Mouse (Mus musculus) adrenal gland, adult 8-10 months (tissue): Measurements from ENCODE around the gene Ddx39. TPM values are rescaled to one million over a fixed set of nuclear protein-coding genes. Genes with fewer than 3 reads are reported as not detected.

Experiments
- DNase-seq: peaks from one replicate; pipeline ENCODE4 v3.0.0; 2022
- microRNA-seq, 2 experiments: library from miRNA; unstranded; fragments of <30 nt; microRNA quantifications; one replicate each; pipeline ENCODE4 v1.2.0; 2022
- total RNA-seq, 4 experiments: library from RNA; stranded (reverse); gene quantifications; 2 replicates each; pipeline ENCODE4 v1.2.4; 2022

The Ddx39 gene
- total RNA-seq, 4 experiments from 2014 or later = 15.4 to 28.6 (median 20.7) TPM

- no peak for DNase-seq
These were observed 55.7 kb downstream of the Ddx39 start for GRCm38 (mm10) chr8:83770669-83771068.

- no peak for DNase-seq
These were observed 56.8 kb downstream of the Ddx39 start for GRCm38 (mm10) chr8:83771791-83772190.

- peak; percentile 64 for DNase-seq
These were observed 57.9 kb downstream of the Ddx39 start for GRCm38 (mm10) chr8:83772701-83773451.

DNA sequence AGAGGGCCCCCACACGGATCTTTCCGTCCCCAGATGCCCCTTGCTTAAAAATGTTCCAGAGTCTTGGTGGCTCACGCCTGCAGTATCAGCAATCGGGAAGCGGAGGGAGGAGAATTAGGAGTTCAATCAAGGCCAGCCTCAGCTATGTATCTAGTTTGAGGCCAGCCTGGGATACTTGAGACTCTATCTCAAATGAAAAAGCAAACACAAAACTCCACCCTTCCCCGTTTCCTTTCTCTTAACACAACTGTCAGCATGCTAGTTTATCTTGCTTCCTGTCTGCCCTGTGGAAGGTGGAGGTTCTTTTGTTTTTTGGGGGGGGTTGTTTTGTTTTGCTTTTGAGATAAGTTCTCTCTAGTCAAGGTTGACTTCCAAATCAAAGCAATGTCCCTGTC is 58.5 kb downstream of the Ddx39 start:
- no peak for DNase-seq

DNA sequence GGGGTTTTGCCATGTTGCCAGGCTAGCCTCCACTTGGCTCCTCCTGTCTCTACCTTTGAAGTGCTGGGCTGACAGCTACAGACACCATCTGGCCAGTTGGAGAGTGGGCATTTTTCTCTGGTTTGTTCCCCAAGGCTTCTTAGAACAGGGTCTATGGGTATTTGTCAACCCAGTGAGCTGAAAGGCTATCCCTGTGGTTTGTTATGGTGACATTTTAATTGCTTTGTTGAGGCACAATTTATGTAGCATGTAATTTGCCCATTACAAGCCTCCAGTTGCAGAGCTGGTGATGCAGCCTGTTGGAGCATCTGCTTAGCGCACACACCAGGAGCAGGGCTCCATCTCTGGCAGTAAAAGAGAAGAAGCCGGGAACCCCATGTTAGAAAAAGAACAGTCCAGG is 59.2 kb downstream of the Ddx39 start:
- no peak for DNase-seq

Small RNAs within 50 kb of the gene (microRNA-seq; reads per million reads assigned to microRNA genes)
- 0 reads per million in 2 experiments for gene Mir1668

Other genes with a start within 250 kb of the Ddx39 start
- gene Olfr370, start 179.4 kb upstream of the Ddx39 start, total RNA-seq = not detected
- 100 to 1,000 TPM; 160 to 240 (median 171) TPM for gene Ndufb7, start 148.5 kb upstream of the Ddx39 start, total RNA-seq
- gene Tecr, start 107.2 kb upstream of the Ddx39 start, total RNA-seq = 100 to 1,000 TPM; 432 to 499 (median 449) TPM
- 10 to 100 TPM; 25.6 to 40.4 (median 25.8) TPM for gene Dnajb1, start 107.0 kb upstream of the Ddx39 start, total RNA-seq
- gene Gipc1, start 62.5 kb upstream of the Ddx39 start, total RNA-seq = 10 to 100 TPM; 35.1 to 48.0 (median 40.1) TPM
- gene Ptger1, start 48.5 kb upstream of the Ddx39 start, total RNA-seq = 1 to 10 TPM in 2 of 4 experiments, under 1 TPM in 2; 0.77 to 1.4 (median 1.1) TPM
- 100 to 1,000 TPM; 108 to 141 (median 123) TPM for gene Pkn1, start 16.0 kb upstream of the Ddx39 start, total RNA-seq
- gene Adgre5, start 26.1 kb downstream of the Ddx39 start, total RNA-seq = 10 to 100 TPM; 21.8 to 45.5 (median 35.2) TPM
- 100 to 1,000 TPM in 3 of 4 experiments, 10 to 100 TPM in 1; 90.5 to 113 (median 105) TPM for gene Adgrl1, start 184.9 kb downstream of the Ddx39 start, total RNA-seq
- gene Gm10644, start 240.0 kb downstream of the Ddx39 start, total RNA-seq = 1 to 10 TPM; 1.5 to 2.2 (median 1.9) TPM
- 1 to 10 TPM; 1.1 to 2.7 (median 1.8) TPM for gene Asf1b, start 240.3 kb downstream of the Ddx39 start, total RNA-seq